Mouse (Mus musculus): Measurements from ENCODE around the gene Aff4.

DNA sequence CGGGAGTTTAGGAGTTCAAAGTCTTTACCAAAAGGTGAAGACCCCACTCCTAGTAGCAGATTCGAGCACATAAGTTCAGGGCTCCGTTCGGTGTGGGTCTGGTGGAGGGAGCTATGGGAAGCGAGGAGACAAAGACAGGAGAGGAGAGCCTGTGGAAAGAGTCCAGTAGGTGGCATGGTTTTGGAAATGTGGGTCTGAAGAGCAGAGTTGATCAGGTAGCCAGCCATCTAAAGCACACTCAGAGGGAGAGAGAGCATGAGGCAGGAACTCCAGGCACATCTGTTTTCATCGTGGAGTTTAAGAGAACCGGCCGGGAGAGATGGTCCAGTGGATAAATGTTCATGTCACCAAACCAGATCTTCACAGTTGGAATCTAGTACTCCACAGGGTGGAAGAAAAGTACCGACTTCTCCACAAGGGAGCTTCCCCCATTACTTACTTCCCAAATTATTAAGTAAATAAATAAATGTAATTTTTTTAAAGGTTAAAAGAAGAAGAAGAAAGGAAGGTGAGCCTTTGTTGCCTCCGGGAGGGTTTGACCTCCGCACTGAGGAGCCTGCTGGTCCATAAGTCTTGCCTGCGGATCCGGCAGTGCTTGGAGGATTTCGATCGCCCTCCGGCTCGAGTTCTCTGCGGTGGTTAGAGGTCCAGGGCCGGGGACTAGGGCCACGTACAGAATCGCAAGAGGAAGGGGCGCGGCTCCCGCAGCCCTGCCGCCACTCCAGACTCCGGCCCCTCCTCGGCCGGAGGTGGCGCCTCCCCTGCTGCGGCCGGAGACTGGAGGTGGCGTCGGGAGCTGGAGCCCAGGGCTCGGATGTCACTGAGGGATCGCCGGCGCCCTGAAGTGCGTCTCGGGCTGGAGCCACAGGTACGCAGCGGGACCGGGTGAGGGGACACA is 106.1 kb downstream of the Aff4 start, which contains the start of the genes Gm10447 and Shroom1:
- TF ChIP-seq CHD2 (IDR thresholded peaks at IDR 0.05; ENCODE audit: low read depth, low read length) (no peak), ZC3H11A (IDR thresholded peaks at IDR 0.05; ENCODE audit: borderline replicate concordance, low read depth, low read length) (no peak), MAFK (IDR thresholded peaks at IDR 0.05; ENCODE audit: insufficient read depth, low read depth, low read length) (no peak), ZNF384 (IDR thresholded peaks at IDR 0.05; ENCODE audit: low read depth, low read length) (no peak)
